Mouse (Mus musculus) liver, postnatal 0 days (tissue): ENCODE measurements around the gene Stambp.

Experiments
- CTCF ChIP-seq: sonication (generic); IDR thresholded peaks from 2 replicates; pipeline ENCODE4 v1.5.1; 2016; ENCODE audit warnings: antibody characterized with exemption, low read depth
- EP300 ChIP-seq: IDR thresholded peaks from 2 replicates; pipeline ENCODE4 v1.6.1; 2016; ENCODE audit warnings: antibody characterized with exemption, low read depth, mild to moderate bottlenecking

GRCm38 (mm10) chr6:83496009-83496752 is 76.3 kb downstream of the Stambp start:
- TF ChIP-seq CTCF (no peak), EP300 (no peak)
